ENCODE assay signal across 30 mouse cellular contexts in genomic region chr4:85210953-85211352, GRCm38 (mm10). TPM values are rescaled to one million over a fixed set of nuclear protein-coding genes. Genes with fewer than 3 reads are reported as not detected.
"Had no signal": no experiment of that assay in that cellular context is flagged by ENCODE, and none has a peak within 500 bp of the region (broad histone marks: within the 10 kb centered on the region; RNA-seq: fewer than 3 reads in every experiment).

No protein-coding gene starts in this region.

- H3K9ac ChIP-seq: heart, embryonic 13.5 days; heart, embryonic 15.5 days; hindbrain, embryonic 13.5 days; hindbrain, embryonic 15.5 days; intestine, embryonic 15.5 days; kidney, embryonic 15.5 days; limb, embryonic 13.5 days; limb, embryonic 15.5 days; liver, embryonic 12.5 days; liver, embryonic 14.5 days had no signal

- ATAC-seq: hindbrain, postnatal 0 days; intestine, embryonic 15.5 days; liver, embryonic 12.5 days had no signal

- H3K4me3 ChIP-seq: heart, adult 2 months; heart, embryonic 13.5 days; heart, embryonic 15.5 days; hindbrain, embryonic 13.5 days; hindbrain, embryonic 15.5 days; intestine, embryonic 15.5 days; kidney, embryonic 15.5 days; limb, embryonic 13.5 days; limb, embryonic 15.5 days; liver, embryonic 12.5 days had no signal

- H3K9me3 ChIP-seq: heart, embryonic 13.5 days; heart, embryonic 15.5 days; hindbrain, embryonic 13.5 days; hindbrain, embryonic 15.5 days; intestine, embryonic 15.5 days; kidney, embryonic 15.5 days; limb, embryonic 13.5 days; limb, embryonic 15.5 days; liver, embryonic 12.5 days had no signal

- H3K4me1 ChIP-seq: kidney, embryonic 15.5 days; liver, embryonic 12.5 days had no signal

- DNase-seq: gastrocnemius, postnatal 14 days; gastrocnemius, postnatal 36 days; heart, adult 11 months; heart, adult 2 months; heart, postnatal 14 days; heart, postnatal 36 days; kidney, adult 11 months; kidney, adult 2 months; kidney, adult 9 months; kidney, postnatal 14 days; kidney, postnatal 36 days; layer of hippocampus, adult 9-11 months; layer of hippocampus, postnatal 36 days; left cerebral cortex, postnatal 4 days; lung, adult 18-20 months had no signal

- H3K4me2 ChIP-seq: heart, embryonic 11.5 days; heart, embryonic 13.5 days; heart, embryonic 15.5 days; hindbrain, embryonic 13.5 days; hindbrain, embryonic 15.5 days; intestine, embryonic 15.5 days; kidney, embryonic 15.5 days; limb, embryonic 13.5 days; limb, embryonic 15.5 days; liver, embryonic 12.5 days had no signal

- H3K36me3 ChIP-seq: heart, embryonic 13.5 days; heart, embryonic 15.5 days; hindbrain, embryonic 13.5 days; hindbrain, embryonic 15.5 days; intestine, embryonic 15.5 days; kidney, embryonic 15.5 days; limb, embryonic 13.5 days; limb, embryonic 15.5 days; liver, embryonic 12.5 days had no signal

- H3K27me3 ChIP-seq: hindbrain, embryonic 13.5 days; hindbrain, embryonic 15.5 days had no signal

- H3K27ac ChIP-seq: heart, adult 2 months; heart, embryonic 13.5 days; heart, embryonic 15.5 days; hindbrain, embryonic 13.5 days; hindbrain, embryonic 15.5 days; hindbrain, postnatal 0 days; intestine, embryonic 15.5 days; kidney, embryonic 15.5 days; kidney, postnatal 0 days; limb, embryonic 13.5 days; limb, embryonic 15.5 days; liver, embryonic 12.5 days; liver, embryonic 14.5 days had no signal

RNA-seq across cellular contexts. Expression of gene Sh3gl2, which starts 6.0 kb away (rescaled TPM):
- total RNA-seq: hematopoietic stem cell, adult 5-6 weeks had no signal
- polyA plus RNA-seq: liver, adult 2 months had no signal
